Mouse (Mus musculus): ENCODE results near the gene Prss44. TPM values are rescaled to one million over a fixed set of nuclear protein-coding genes. Genes with fewer than 3 reads are reported as not detected.

The Prss44 gene
- total and polyA plus RNA-seq, 3 experiments: 0.17 TPM; not detected in 2

DNA sequence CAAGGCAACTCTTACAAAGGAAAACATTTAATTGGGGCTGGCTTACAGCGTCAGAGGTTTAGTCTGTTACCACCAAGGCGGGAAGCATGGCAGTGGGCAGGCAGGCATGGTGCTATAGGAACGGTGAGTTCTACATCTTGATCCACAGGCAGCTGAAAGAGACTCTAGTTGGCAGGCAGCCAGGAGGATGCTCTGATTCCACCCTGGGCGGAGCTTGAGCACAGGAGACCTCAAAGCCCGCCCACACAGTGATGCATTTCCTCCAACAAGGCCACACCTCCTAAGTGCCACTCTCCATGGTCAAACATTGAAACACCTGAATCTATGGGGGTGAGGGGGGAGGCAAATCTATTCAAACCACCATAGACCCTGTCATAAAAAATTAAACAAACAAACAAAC is 19.2 kb downstream of the Prss44 start:
- in situ Hi-C loops (cut with MboI; ENCODE audit: low pct_ligation_motif_present, low pct_unique_long_range_greater_than_20kb, low sequenced_read_pairs): no loop called here
- no peaks in the 10 kb centered on the region for H3K36me3 ChIP-seq (replicated peaks in 1 of 2; ENCODE audit: control insufficient read depth in 1 of 2, insufficient read depth in 1 of 2, low read length in 1 of 2)
- peak; percentile 52 for DNase-seq (ENCODE audit: extremely low read depth)
- TF ChIP-seq ETS1 (conservative IDR thresholded peaks at IDR 0.05; ENCODE audit: low read depth, low read length): no peak
- no peak for TF ChIP-seq ZC3H11A (IDR thresholded peaks at IDR 0.05; ENCODE audit: low read depth, low read length)
- no peak overlapping the region for H3K9ac ChIP-seq (ENCODE audit: insufficient read depth, low read depth)
- dilution Hi-C loops (cut with MboI; ENCODE audit: extremely low pct_ligation_motif_present, extremely low pct_unique_long_range_greater_than_20kb, low sequenced_read_pairs): no loop called here
- H3K4me3 ChIP-seq (replicated peaks in 1 of 3; ENCODE audit: low read depth in 2 of 3, low read length in 2 of 3, poor library complexity in 1 of 3): no peak overlapping the region
- H3K9me3 ChIP-seq (replicated peaks; ENCODE audit: low read length): no peaks in the 10 kb centered on the region
- peaks cover 0 to 3% of the 10 kb centered on the region in 2 experiments; a peak in 1 of 4 replicates for H3K4me1 ChIP-seq (ENCODE audit: control insufficient read depth in 1 of 2, insufficient read depth in 2 of 2)
- H3K27ac ChIP-seq (ENCODE audit: insufficient read depth, low read depth): no peak overlapping the region
- H3K79me2 ChIP-seq (replicated peaks; ENCODE audit: control insufficient read depth, extremely low read depth, insufficient read depth, poor library complexity, severe bottlenecking): no peaks in the 10 kb centered on the region
- H3K4me2 ChIP-seq (ENCODE audit: insufficient read depth, low read depth, poor library complexity, severe bottlenecking): no peak overlapping the region
- peaks cover 4% of the 10 kb centered on the region for H3K27me3 ChIP-seq (replicated peaks)

DNA sequence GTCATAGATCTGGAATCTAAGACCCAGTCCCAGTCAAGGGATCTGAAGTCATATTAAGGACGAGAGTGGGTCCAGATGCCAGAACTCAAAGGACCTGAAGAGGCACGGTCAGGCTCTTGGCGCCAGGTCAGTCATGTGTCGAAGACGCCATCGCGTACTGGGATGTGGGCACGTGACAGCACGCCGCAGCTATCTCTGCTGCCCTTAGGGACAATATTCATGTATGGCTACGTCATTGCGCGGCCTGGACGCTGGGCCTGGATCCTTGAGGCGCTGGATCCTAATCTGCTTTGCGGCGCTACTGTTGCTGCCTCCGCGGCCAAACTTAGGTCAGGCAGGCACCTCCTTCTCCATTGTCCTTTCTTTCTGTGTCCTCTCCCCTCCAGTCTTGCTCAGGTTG is 20.6 kb downstream of the Prss44 start, which contains the start of gene Prss45:
Gene Prss45 (plus strand): TSS at position 178 of the 400 bp plus-strand sequence.
- in situ Hi-C loops (cut with MboI; ENCODE audit: low pct_ligation_motif_present, low pct_unique_long_range_greater_than_20kb, low sequenced_read_pairs): no loop called here
- no peaks in the 10 kb centered on the region for H3K79me2 ChIP-seq (replicated peaks; ENCODE audit: control insufficient read depth, extremely low read depth, insufficient read depth, poor library complexity, severe bottlenecking)
- dilution Hi-C loops (cut with MboI; ENCODE audit: extremely low pct_ligation_motif_present, extremely low pct_unique_long_range_greater_than_20kb, low sequenced_read_pairs): no loop called here
- H3K9me3 ChIP-seq (replicated peaks; ENCODE audit: low read length): no peaks in the 10 kb centered on the region
- H3K4me1 ChIP-seq (ENCODE audit: control insufficient read depth in 1 of 2, insufficient read depth in 2 of 2): peaks cover 0 to 3% of the 10 kb centered on the region in 2 experiments; a peak in 1 of 4 replicates
- no peak for TF ChIP-seq TBP (conservative IDR thresholded peaks at IDR 0.05; ENCODE audit: low read depth, low read length)
- no peak for TF ChIP-seq USF1 (IDR thresholded peaks at IDR 0.05; ENCODE audit: low read depth, low read length)
- no peak for TF ChIP-seq ZMIZ1 (IDR thresholded peaks at IDR 0.05; ENCODE audit: low read depth, low read length)
- TF ChIP-seq SMC3 (IDR thresholded peaks at IDR 0.05; ENCODE audit: low read depth, low read length): no peak
- TF ChIP-seq E2F4 (IDR thresholded peaks at IDR 0.05; ENCODE audit: insufficient replicate concordance, low read depth, low read length): no peak
- H3K27me3 ChIP-seq (replicated peaks): peaks cover 1% of the 10 kb centered on the region
- H3K9ac ChIP-seq (ENCODE audit: insufficient read depth, low read depth): no peak within 1 kb of the TSS
- no peak within 1 kb of the TSS for H3K27ac ChIP-seq (ENCODE audit: insufficient read depth, low read depth)
- no peak within 1 kb of the TSS for H3K4me3 ChIP-seq (replicated peaks in 1 of 3; ENCODE audit: low read depth in 2 of 3, low read length in 2 of 3, poor library complexity in 1 of 3)
- H3K36me3 ChIP-seq (replicated peaks in 1 of 2; ENCODE audit: control insufficient read depth in 1 of 2, insufficient read depth in 1 of 2, low read length in 1 of 2): no peaks in the 10 kb centered on the region
- no peak within 1 kb of the TSS for H3K4me2 ChIP-seq (ENCODE audit: insufficient read depth, low read depth, poor library complexity, severe bottlenecking)
- DNase-seq (ENCODE audit: extremely low read depth): no peak

DNA sequence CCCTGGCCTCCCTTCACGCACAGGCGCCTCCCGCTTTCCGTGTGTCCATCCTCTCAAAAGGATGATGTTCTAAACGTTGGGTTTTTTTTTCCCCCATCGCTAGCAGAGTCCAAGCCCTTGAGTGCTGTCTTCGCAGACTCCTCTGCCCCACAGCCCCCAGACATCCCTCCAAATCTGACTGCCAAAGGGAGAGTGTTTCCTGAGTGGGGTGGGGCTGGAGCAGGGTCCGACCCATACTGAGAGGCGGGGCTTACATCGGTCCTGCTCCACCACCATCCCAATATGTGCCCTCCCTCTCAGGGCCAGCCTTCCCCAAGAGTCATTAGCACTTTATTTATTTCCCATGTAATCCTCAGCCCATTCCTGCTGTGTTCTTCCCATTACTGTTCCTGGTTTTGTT is 21.2 kb downstream of the Prss44 start:
- no peak for DNase-seq (ENCODE audit: extremely low read depth)
- peaks cover 0 to 3% of the 10 kb centered on the region in 2 experiments; a peak in 1 of 4 replicates for H3K4me1 ChIP-seq (ENCODE audit: control insufficient read depth in 1 of 2, insufficient read depth in 2 of 2)
- no peaks in the 10 kb centered on the region for H3K9me3 ChIP-seq (replicated peaks; ENCODE audit: low read length)
- TF ChIP-seq E2F4 (IDR thresholded peaks at IDR 0.05; ENCODE audit: insufficient replicate concordance, low read depth, low read length) (no peak), MXI1 (IDR thresholded peaks at IDR 0.05; ENCODE audit: low read depth, low read length) (no peak), ETS1 (conservative IDR thresholded peaks at IDR 0.05; ENCODE audit: low read depth, low read length) (no peak), MAFK (IDR thresholded peaks at IDR 0.05; ENCODE audit: insufficient replicate concordance, low read length) (no peak), IRF4 (IDR thresholded peaks at IDR 0.05; ENCODE audit: low read depth, low read length) (no peak), HCFC1 (IDR thresholded peaks at IDR 0.05; ENCODE audit: low read depth, low read length) (no peak), CHD1 (IDR thresholded peaks at IDR 0.05; ENCODE audit: low read depth, low read length) (no peak)
- H3K79me2 ChIP-seq (replicated peaks; ENCODE audit: control insufficient read depth, extremely low read depth, insufficient read depth, poor library complexity, severe bottlenecking): no peaks in the 10 kb centered on the region
- dilution Hi-C loops (cut with MboI; ENCODE audit: extremely low pct_ligation_motif_present, extremely low pct_unique_long_range_greater_than_20kb, low sequenced_read_pairs): no loop called here
- peaks cover 1% of the 10 kb centered on the region for H3K27me3 ChIP-seq (replicated peaks)
- H3K4me3 ChIP-seq (replicated peaks in 1 of 3; ENCODE audit: low read depth in 2 of 3, low read length in 2 of 3, poor library complexity in 1 of 3): no peak overlapping the region
- no peak overlapping the region for H3K27ac ChIP-seq (ENCODE audit: insufficient read depth, low read depth)
- H3K36me3 ChIP-seq (replicated peaks in 1 of 2; ENCODE audit: control insufficient read depth in 1 of 2, insufficient read depth in 1 of 2, low read length in 1 of 2): no peaks in the 10 kb centered on the region
- no peak overlapping the region for H3K4me2 ChIP-seq (ENCODE audit: insufficient read depth, low read depth, poor library complexity, severe bottlenecking)
- H3K9ac ChIP-seq (ENCODE audit: insufficient read depth, low read depth): no peak overlapping the region
- in situ Hi-C loops (cut with MboI; ENCODE audit: low pct_ligation_motif_present, low pct_unique_long_range_greater_than_20kb, low sequenced_read_pairs): no loop called here
